Mouse (Mus musculus) lung, embryonic 14.5 days (tissue): ENCODE data around the gene Igfbp7. TPM values are rescaled to one million over a fixed set of nuclear protein-coding genes. Genes with fewer than 3 reads are reported as not detected.
A peak's percentile ranks its signal among the peaks of the same experiment; 100 is the strongest.

Experiments used
- ATAC-seq: fragments of 200-750 bp; cut with Nextera tagmentation; 2 replicates; pipeline ENCODE4 v1.8.0; 2017; ENCODE audit warnings: mild to moderate bottlenecking, moderate TSS enrichment, moderate library complexity; ENCODE audit not compliant: insufficient read depth
- DNase-seq: peaks from one replicate; pipeline ENCODE4 v3.0.0-alpha.2; 2015
- H3K27ac ChIP-seq: fragments of 300-500 bp; sonication (generic); 2 replicates; pipeline ENCODE4 v1.5.1; 2014; ENCODE audit warnings: low read depth, mild to moderate bottlenecking, moderate library complexity
- H3K27me3 ChIP-seq: fragments of 300-500 bp; sonication (generic); 2 replicates; pipeline ENCODE4 v1.6.1; 2014; ENCODE audit warnings: low read length, control low read depth; ENCODE audit not compliant: insufficient read depth
- H3K36me3 ChIP-seq: fragments of 300-500 bp; sonication (generic); 2 replicates; pipeline ENCODE4 v1.6.1; 2014; ENCODE audit warnings: control low read depth; ENCODE audit not compliant: insufficient read depth
- H3K4me1 ChIP-seq: fragments of 300-500 bp; sonication (generic); 2 replicates; pipeline ENCODE4 v1.6.1; 2014; ENCODE audit warnings: antibody characterized with exemption, control low read depth; ENCODE audit not compliant: insufficient read depth
- H3K4me2 ChIP-seq: fragments of 300-500 bp; sonication (generic); 2 replicates; pipeline ENCODE4 v1.6.1; 2014; ENCODE audit warnings: mild to moderate bottlenecking
- H3K4me3 ChIP-seq: fragments of 300-500 bp; sonication (generic); 2 replicates; pipeline ENCODE4 v1.5.1; 2014; ENCODE audit warnings: low read depth, low read length
- H3K9ac ChIP-seq: fragments of 300-500 bp; sonication (generic); 2 replicates; pipeline ENCODE4 v1.6.1; 2014
- H3K9me3 ChIP-seq: fragments of 300-500 bp; sonication (generic); 2 replicates; pipeline ENCODE4 v1.6.1; 2016; ENCODE audit warnings: low read depth, low read length, control low read depth
- CTCF ChIP-seq: IDR thresholded peaks from 2 replicates; pipeline ENCODE4 v1.5.1; 2016; ENCODE audit warnings: antibody characterized with exemption, low read depth
- WGBS: fragments of 180-500 bp; shearing (Covaris S2); extraction: QIAGEN DNeasy Blood & Tissue Kit; methylation state at CpG from one replicate; pipeline ENCODE4 v1.1.7; 2014; 5-methylcytosine and 5-hydroxymethylcytosine counted together
- polyA plus RNA-seq: library from polyadenylated mRNA; unstranded; fragments of >200 nt; fragmentation: Nextera tagmentation; extraction: Ambion mirVana; gene quantifications from 2 replicates; pipeline ENCODE4 v1.2.1, GENCODE M21; 2014

Gene Igfbp7
- polyA plus RNA-seq, 1 experiment from 2014 or later = 35.1 TPM

DNA sequence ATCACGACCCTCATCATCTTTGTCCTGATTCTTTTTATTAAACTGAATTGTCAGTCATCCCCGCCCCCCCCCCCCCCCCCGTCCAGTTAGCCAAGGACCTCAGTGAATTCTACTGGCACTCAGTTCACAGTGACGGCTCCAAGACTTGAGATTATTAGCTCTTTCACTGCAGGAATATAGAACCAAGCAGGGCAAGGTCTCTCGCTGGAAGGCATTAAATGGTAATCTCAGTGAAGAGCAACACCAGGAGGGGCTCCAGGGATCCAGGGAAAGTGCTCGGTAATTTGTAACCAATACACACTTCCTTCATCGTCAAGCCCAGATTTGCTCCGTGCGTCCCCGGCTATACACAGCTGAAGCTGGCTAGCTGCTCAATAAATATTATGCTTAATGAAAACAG lies 2.9 kb downstream of the Igfbp7 start:
- 69% methylated on average over 10 of the region's 10 CpGs for WGBS
- ATAC-seq = no peak
- Histone ChIP-seq H3K27ac (no peak overlapping the region), H3K4me3 (no peak overlapping the region), H3K9me3 (no peaks in the 10 kb centered on the region), H3K36me3 (no peaks in the 10 kb centered on the region), H3K4me1 (peaks cover 8% of the 10 kb centered on the region; the same call in 1 of the 2 replicates), H3K4me2 (no peak overlapping the region), H3K9ac (no peak overlapping the region), H3K27me3 (no peaks in the 10 kb centered on the region; the same call in 1 of the 2 replicates)
- no peak for DNase-seq
- TF ChIP-seq CTCF = no peak

DNA sequence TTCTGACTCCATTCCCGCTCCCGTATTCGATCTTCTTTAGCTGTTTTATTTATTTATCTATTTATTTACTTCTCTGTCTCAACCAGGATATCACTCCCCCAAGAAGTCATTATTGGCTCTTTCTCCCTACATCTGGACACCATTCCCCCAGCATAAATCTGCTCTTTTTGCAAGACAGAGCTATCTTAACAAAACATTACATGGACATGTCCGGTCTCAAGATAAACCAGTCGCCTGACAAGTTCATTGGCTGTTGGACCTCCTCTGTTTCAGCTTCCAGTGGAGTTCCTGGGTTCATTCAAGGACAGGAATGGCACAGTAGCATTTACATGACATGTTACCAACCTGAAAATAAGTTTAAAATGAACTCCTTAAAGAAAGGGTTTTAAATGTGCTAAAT lies 4.9 kb downstream of the Igfbp7 start:
- no peak overlapping the region for H3K9ac ChIP-seq
- no peak for ATAC-seq
- H3K27me3 ChIP-seq = no peaks in the 10 kb centered on the region; the same call in 1 of the 2 replicates
- H3K4me2 ChIP-seq = no peak overlapping the region
- no peak for TF ChIP-seq CTCF
- no peak for DNase-seq
- no peaks in the 10 kb centered on the region for H3K36me3 ChIP-seq
- no peak overlapping the region for H3K4me3 ChIP-seq
- no peak overlapping the region for H3K27ac ChIP-seq
- WGBS = 53% methylated on average over 5 of the region's 5 CpGs
- peaks cover 11% of the 10 kb centered on the region; the same call in 1 of the 2 replicates for H3K4me1 ChIP-seq
- H3K9me3 ChIP-seq = no peaks in the 10 kb centered on the region

DNA sequence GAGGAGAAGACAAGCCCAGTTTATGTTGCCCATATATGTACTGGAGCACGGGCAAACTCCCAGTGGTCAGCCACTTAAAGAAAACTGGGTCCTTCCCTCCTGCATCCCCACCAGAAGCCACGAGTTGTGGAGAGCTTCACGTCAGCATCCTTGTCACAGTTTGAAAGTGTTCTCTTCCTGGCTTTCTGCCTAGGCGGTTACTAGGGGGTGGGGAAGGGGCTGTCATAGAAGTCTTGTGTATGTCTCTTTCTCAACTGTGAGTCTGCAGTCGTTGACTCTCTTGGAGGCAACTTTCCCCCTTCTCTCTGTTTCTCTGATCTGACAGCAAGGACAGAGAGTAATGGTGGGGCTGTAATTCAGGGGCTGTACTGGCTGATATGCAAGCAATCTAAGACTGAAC lies 5.7 kb downstream of the Igfbp7 start:
- DNase-seq = peak; percentile 74
- peaks cover 11% of the 10 kb centered on the region; the same call in 1 of the 2 replicates for H3K4me1 ChIP-seq
- 41% methylated on average over 5 of the region's 5 CpGs for WGBS

GRCm38 (mm10) chr5:77400823-77401222 lies 7.0 kb downstream of the Igfbp7 start:
- H3K4me1 ChIP-seq = peaks cover 7% of the 10 kb centered on the region; the same call in 1 of the 2 replicates
- no peaks in the 10 kb centered on the region for H3K9me3 ChIP-seq
- no peak overlapping the region for H3K4me3 ChIP-seq
- no peak for TF ChIP-seq CTCF
- H3K4me2 ChIP-seq = no peak overlapping the region
- WGBS = 50% methylated on average over 6 of the region's 6 CpGs
- no peaks in the 10 kb centered on the region; the same call in 1 of the 2 replicates for H3K27me3 ChIP-seq
- no peaks in the 10 kb centered on the region for H3K36me3 ChIP-seq
- H3K27ac ChIP-seq = 0 out of 2 replicates have a peak overlapping the region, but pooled peaks have one; percentile 9
- ATAC-seq (0 out of 2 replicates have a peak, but pooled peaks have one; percentile 22), DNase-seq (peak; percentile 65)
- no peak overlapping the region for H3K9ac ChIP-seq

More for the DNA sequence above, 5.7 kb downstream of the Igfbp7 start:
- Histone ChIP-seq H3K27ac (no peak overlapping the region), H3K4me2 (no peak overlapping the region), H3K36me3 (no peaks in the 10 kb centered on the region), H3K4me3 (no peak overlapping the region), H3K9me3 (no peaks in the 10 kb centered on the region), H3K27me3 (no peaks in the 10 kb centered on the region; the same call in 1 of the 2 replicates), H3K9ac (no peak overlapping the region)
- ATAC-seq = 0 out of 2 replicates have a peak, but pooled peaks have one; percentile 14
- TF ChIP-seq CTCF = no peak

DNA sequence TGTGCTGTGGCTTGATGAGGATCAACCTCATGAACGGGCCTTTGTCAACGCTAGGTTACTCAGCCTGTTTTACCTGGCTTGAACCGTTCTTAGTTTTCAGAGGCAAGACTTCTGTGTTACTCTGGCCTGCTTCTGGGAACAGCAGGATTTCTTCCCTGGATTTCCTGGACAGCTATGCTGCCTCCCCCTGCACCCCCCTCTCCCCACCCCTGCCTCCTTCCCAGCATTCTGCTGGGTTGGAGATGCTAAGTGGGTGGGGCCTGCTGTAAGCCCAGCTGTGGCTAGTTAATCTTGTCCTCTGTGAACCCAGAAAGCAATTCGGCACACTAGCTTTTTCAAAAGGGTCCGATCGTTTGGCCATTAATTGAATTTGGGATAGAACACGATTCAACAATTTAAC lies 7.7 kb downstream of the Igfbp7 start:
- 68% methylated on average over 7 of the region's 7 CpGs for WGBS
- H3K4me1 ChIP-seq = peaks cover 7% of the 10 kb centered on the region; the same call in 1 of the 2 replicates
- H3K9ac ChIP-seq = no peak overlapping the region
- ATAC-seq (peak; percentile 35; the same call in 1 of the 2 replicates), DNase-seq (peak; percentile 33)
- H3K27ac ChIP-seq = no peak overlapping the region
- H3K36me3 ChIP-seq = no peaks in the 10 kb centered on the region
- no peaks in the 10 kb centered on the region for H3K27me3 ChIP-seq
- no peak overlapping the region for H3K4me2 ChIP-seq
- TF ChIP-seq CTCF = no peak
- H3K4me3 ChIP-seq = no peak overlapping the region
- H3K9me3 ChIP-seq = no peaks in the 10 kb centered on the region

GRCm38 (mm10) chr5:77399076-77399475 lies 8.8 kb downstream of the Igfbp7 start:
- TF ChIP-seq CTCF = no peak
- DNase-seq = no peak

GRCm38 (mm10) chr5:77398285-77399057 lies 9.4 kb downstream of the Igfbp7 start:
- Histone ChIP-seq H3K27me3 (no peaks in the 10 kb centered on the region), H3K27ac (peak overlapping the region; percentile 72), H3K9ac (no peak overlapping the region), H3K4me3 (no peak overlapping the region), H3K4me2 (0 out of 2 replicates have a peak overlapping the region, but pooled peaks have one; percentile 4), H3K36me3 (no peaks in the 10 kb centered on the region), H3K9me3 (no peaks in the 10 kb centered on the region), H3K4me1 (peaks cover 7% of the 10 kb centered on the region; the same call in 1 of the 2 replicates)
- 64% methylated on average over 14 of the region's 14 CpGs for WGBS
- ATAC-seq (peak; percentile 89), DNase-seq (peak; percentile 46)
- TF ChIP-seq CTCF = no peak

More at GRCm38 (mm10) chr5:77399076-77399475, 8.8 kb downstream of the Igfbp7 start:
- H3K9me3 ChIP-seq = no peaks in the 10 kb centered on the region
- no peak overlapping the region for H3K4me2 ChIP-seq
- H3K4me3 ChIP-seq = no peak overlapping the region
- no peaks in the 10 kb centered on the region for H3K27me3 ChIP-seq
- no peak overlapping the region for H3K9ac ChIP-seq
- 47% methylated on average over 4 of the region's 4 CpGs for WGBS
- ATAC-seq = no peak
- H3K36me3 ChIP-seq = no peaks in the 10 kb centered on the region
- peak overlapping the region; percentile 71 for H3K27ac ChIP-seq
- H3K4me1 ChIP-seq = peaks cover 7% of the 10 kb centered on the region; the same call in 1 of the 2 replicates
